ENCODE assay signal across 7 mouse cellular contexts in the genomic region with DNA sequence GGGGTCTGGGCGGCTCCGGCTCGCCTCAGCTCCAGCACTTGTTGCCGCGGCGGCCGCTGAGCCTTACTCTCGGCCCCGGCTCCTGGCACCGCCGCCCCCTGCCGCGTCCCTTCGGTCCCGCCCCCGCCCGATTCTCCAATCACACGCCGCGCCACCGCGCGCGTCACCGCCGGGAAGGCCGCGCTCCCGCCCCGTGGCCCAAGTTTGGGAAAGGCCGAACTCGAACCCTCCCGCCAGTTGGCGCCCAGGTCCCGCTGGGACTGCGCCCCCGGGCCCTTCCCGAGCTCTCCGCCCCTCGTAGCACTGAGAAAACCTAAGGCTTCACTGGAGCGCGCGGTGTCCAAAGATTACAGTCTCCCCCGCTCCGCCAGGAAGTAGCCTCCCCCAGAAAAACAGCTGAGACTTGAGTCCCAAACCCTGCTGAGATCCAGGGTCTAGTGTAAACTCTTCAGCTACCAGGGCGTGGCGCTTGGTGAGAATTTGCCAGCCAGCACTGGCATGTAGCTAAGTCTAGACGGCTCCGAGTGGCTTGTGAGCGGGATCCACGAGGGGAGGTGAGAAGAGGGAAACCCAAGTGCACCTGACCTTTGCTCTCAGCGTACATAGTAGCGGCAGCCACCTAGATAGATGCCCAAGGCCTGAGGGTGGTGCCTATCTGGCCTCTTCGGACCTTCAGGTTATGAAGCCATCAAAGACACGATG. TPM values are rescaled to one million over a fixed set of nuclear protein-coding genes. Genes with fewer than 3 reads are reported as not detected.
DNase-seq lines count a peak whose midpoint lies in the region; ATAC-seq and TF ChIP-seq lines count a peak whose summit lies in the region.

No protein-coding gene starts in this region.

- peak overlapping the region; percentile 82 for H3K4me3 ChIP-seq in intestine, embryonic 16.5 days (ENCODE audit: low read length)
- H3K4me3 ChIP-seq in limb, embryonic 11.5 days (ENCODE audit: low read depth, low read length), result peak overlapping the region; percentile 62
- H3K4me3 ChIP-seq in midbrain, embryonic 13.5 days (replicated peaks), result peak overlapping the region; percentile 69
- peak overlapping the region; percentile 93 for H3K4me3 ChIP-seq in small intestine, adult 2 months (ENCODE audit: low read depth, low read length)

- no peaks in the 10 kb centered on the region for H3K9me3 ChIP-seq in intestine, embryonic 16.5 days (ENCODE audit: control insufficient read depth, low read length)
- no peaks in the 10 kb centered on the region for H3K9me3 ChIP-seq in limb, embryonic 11.5 days (ENCODE audit: control insufficient read depth, low read length)
- no peaks in the 10 kb centered on the region for H3K9me3 ChIP-seq in midbrain, embryonic 13.5 days

- under 1% methylated on average over 55 of the region's 55 CpGs for WGBS in intestine, embryonic 16.5 days
- under 1% methylated on average over 47 of the region's 55 CpGs for WGBS in limb, embryonic 11.5 days
- under 1% methylated on average over 44 of the region's 55 CpGs for WGBS in midbrain, embryonic 13.5 days
- under 1% methylated on average over 55 of the region's 55 CpGs for WGBS in small intestine, adult 2 months

- ATAC-seq in intestine, embryonic 16.5 days, result peak; percentile 91
- ATAC-seq in limb, embryonic 11.5 days (ENCODE audit: insufficient number of reproducible peaks, low FRiP score, low TSS enrichment, low read depth), result peak; percentile 93
- ATAC-seq in midbrain, embryonic 13.5 days, result peak; percentile 92

- H3K9ac ChIP-seq in intestine, embryonic 16.5 days (ENCODE audit: low read depth, low read length), result peak overlapping the region; percentile 87
- peak overlapping the region; percentile 62 for H3K9ac ChIP-seq in limb, embryonic 11.5 days (ENCODE audit: low read length)
- peak overlapping the region; percentile 66 for H3K9ac ChIP-seq in midbrain, embryonic 13.5 days (replicated peaks)

- peak overlapping the region; percentile 74 for H3K4me2 ChIP-seq in intestine, embryonic 16.5 days (ENCODE audit: low read depth, low read length)
- peak overlapping the region; percentile 92 for H3K4me2 ChIP-seq in limb, embryonic 11.5 days (ENCODE audit: low read depth, severe bottlenecking)
- peak overlapping the region; percentile 98 for H3K4me2 ChIP-seq in midbrain, embryonic 13.5 days (replicated peaks)

- H3K4me1 ChIP-seq in intestine, embryonic 16.5 days (ENCODE audit: control insufficient read depth, insufficient read depth, low read length), result peaks cover under 1% of the 10 kb centered on the region; the same call in 1 of the 2 replicates
- H3K4me1 ChIP-seq in limb, embryonic 11.5 days (ENCODE audit: control insufficient read depth, insufficient read depth, low read length), result no peaks in the 10 kb centered on the region; the same call in 1 of the 2 replicates
- H3K4me1 ChIP-seq in midbrain, embryonic 13.5 days (replicated peaks), result peaks cover 27% of the 10 kb centered on the region
- peaks cover 3% of the 10 kb centered on the region for H3K4me1 ChIP-seq in small intestine, adult 2 months (ENCODE audit: control insufficient read depth, insufficient read depth, insufficient read length, low read length)

- no peaks in the 10 kb centered on the region for H3K36me3 ChIP-seq in intestine, embryonic 16.5 days (ENCODE audit: control insufficient read depth, insufficient read depth, low read length)
- H3K36me3 ChIP-seq in limb, embryonic 11.5 days (ENCODE audit: control insufficient read depth, insufficient read depth, low read length), result no peaks in the 10 kb centered on the region
- no peaks in the 10 kb centered on the region for H3K36me3 ChIP-seq in midbrain, embryonic 13.5 days
- H3K36me3 ChIP-seq in small intestine, adult 2 months (ENCODE audit: control insufficient read depth, insufficient read depth, low read length), result no peaks in the 10 kb centered on the region

- H3K27ac ChIP-seq in intestine, embryonic 16.5 days (ENCODE audit: low read length), result peak overlapping the region; percentile 88
- no peak overlapping the region for H3K27ac ChIP-seq in limb, embryonic 11.5 days (replicated peaks; ENCODE audit: low read depth, low read length)
- H3K27ac ChIP-seq in midbrain, embryonic 13.5 days, result no peak overlapping the region
- H3K27ac ChIP-seq in small intestine, adult 2 months (ENCODE audit: insufficient read depth, low read depth, low read length), result peak overlapping the region; percentile 95

- peak; percentile 60; the same call in 1 of the 2 replicates for TF ChIP-seq POLR2A in small intestine, adult 2 months (IDR thresholded peaks at IDR 0.05; ENCODE audit: low read depth, low read length)

- no peaks in the 10 kb centered on the region for H3K27me3 ChIP-seq in intestine, embryonic 16.5 days (replicated peaks; ENCODE audit: control insufficient read depth, insufficient read depth, low read length)
- H3K27me3 ChIP-seq in limb, embryonic 11.5 days (ENCODE audit: control insufficient read depth, insufficient read depth, low read length), result peaks cover 24% of the 10 kb centered on the region
- H3K27me3 ChIP-seq in midbrain, embryonic 13.5 days, result peaks cover 81% of the 10 kb centered on the region
- no peaks in the 10 kb centered on the region for H3K27me3 ChIP-seq in small intestine, adult 2 months (ENCODE audit: control insufficient read depth, insufficient read depth, low read length)

- TF ChIP-seq CTCF in small intestine, adult 2 months (IDR thresholded peaks at IDR 0.05; ENCODE audit: extremely low read depth, insufficient read length, insufficient replicate concordance, low read depth, low read length), result no peak; the same call in 1 of the 2 replicates

- intact Hi-C loops in gastrocnemius, postnatal 36 days (cut with DNase I), result loop anchor here (5.0 kb wide), 1 partner anchor 227 kb away; no protein-coding TSS in a partner anchor

- peak; percentile 87 for DNase-seq in adipocyte (ENCODE audit: low spot score)
- DNase-seq in embryo, embryonic 9.5 days (ENCODE audit: extremely low spot score), result peak; percentile 91
- DNase-seq in gastrocnemius, postnatal 36 days, result peak; percentile 83 to 84
- DNase-seq in limb, embryonic 11.5 days (ENCODE audit: low spot score), result peak; percentile 89

RNA-seq across cellular contexts. Expression of a gene that starts 1.0 kb away (rescaled TPM):
- total RNA-seq in gastrocnemius, postnatal 36 days (2021), result 1 to 10 TPM; 1.2 to 5.8 TPM
- 11.8 and 11.9 TPM in 2 replicates for polyA plus RNA-seq in intestine, embryonic 16.5 days (2015; fragmentation: Nextera tagmentation; extraction: Ambion mirVana)
- polyA plus RNA-seq in limb, embryonic 11.5 days (2014; fragmentation: Nextera tagmentation; extraction: Ambion mirVana), result 2.9 and 3.0 TPM in 2 replicates
- 1.9 and 2.4 TPM in 2 replicates for polyA plus RNA-seq in midbrain, embryonic 13.5 days (2015; fragmentation: Nextera tagmentation; extraction: Ambion mirVana)
- polyA plus RNA-seq in small intestine, adult 2 months (2012; rRNA removed), result 7.2 and 9.7 TPM in 2 replicates

Comparison
In these comparisons a context has a peak if more than half of its experiments do, and no peak if none do; other contexts are left out.
1. H3K27ac ChIP-seq: peak in intestine, embryonic 16.5 days (single experiment) and small intestine, adult 2 months (single experiment); none in limb, embryonic 11.5 days (single experiment) and midbrain, embryonic 13.5 days (single experiment).
2. Peak in every context shown above with its lines, with median percentiles within 50 percentile points of each other: DNase-seq, ATAC-seq, H3K4me2 ChIP-seq, H3K4me3 ChIP-seq and H3K9ac ChIP-seq.